Mouse (Mus musculus) neural tube, embryonic 14.5 days (tissue): ENCODE data around the gene Eefsec. TPM values are rescaled to one million over a fixed set of nuclear protein-coding genes. Genes with fewer than 3 reads are reported as not detected.

Source experiments
- ATAC-seq: fragments of 200-750 bp; cut with Nextera tagmentation; 2 replicates; pipeline ENCODE4 v1.8.0; 2017; ENCODE audit warnings: low read depth, mild to moderate bottlenecking, moderate TSS enrichment, moderate library complexity
- H3K27ac ChIP-seq: fragments of 300-500 bp; sonication (generic); 2 replicates; pipeline ENCODE4 v1.5.1; 2014; ENCODE audit warnings: low read depth, mild to moderate bottlenecking, control low read depth, low read length, moderate library complexity, mixed read lengths
- H3K27me3 ChIP-seq: fragments of 300-500 bp; sonication (generic); 2 replicates; pipeline ENCODE4 v1.6.1; 2014; ENCODE audit warnings: low read length; ENCODE audit not compliant: control insufficient read depth, insufficient read depth
- H3K36me3 ChIP-seq: fragments of 300-500 bp; sonication (generic); 2 replicates; pipeline ENCODE4 v1.6.1; 2014; ENCODE audit warnings: low read length, mixed read lengths; ENCODE audit not compliant: control insufficient read depth, insufficient read depth
- H3K4me1 ChIP-seq: fragments of 300-500 bp; sonication (generic); 2 replicates; pipeline ENCODE4 v1.6.1; 2014; ENCODE audit warnings: low read length; ENCODE audit not compliant: control insufficient read depth, insufficient read depth
- H3K4me2 ChIP-seq: fragments of 300-500 bp; sonication (generic); 2 replicates; pipeline ENCODE4 v1.6.1; 2014; ENCODE audit warnings: mild to moderate bottlenecking, low read depth, low read length, control low read depth
- H3K4me3 ChIP-seq: fragments of 300-500 bp; sonication (generic); 2 replicates; pipeline ENCODE4 v1.5.1; 2014; ENCODE audit warnings: low read depth, low read length, control low read depth, mixed read lengths
- H3K9ac ChIP-seq: fragments of 300-500 bp; sonication (generic); replicated peaks from 2 replicates; pipeline ENCODE4 v1.6.1; 2014; ENCODE audit warnings: low read depth, mild to moderate bottlenecking, control low read depth, low read length, mixed read lengths
- H3K9me3 ChIP-seq: fragments of 300-500 bp; sonication (generic); 2 replicates; pipeline ENCODE4 v1.6.1; 2016; ENCODE audit warnings: low read length; ENCODE audit not compliant: control insufficient read depth
- WGBS: fragments of 180-500 bp; shearing (Covaris S2); extraction: QIAGEN DNeasy Blood & Tissue Kit; methylation state at CpG from one replicate; pipeline ENCODE4 v1.1.7; 2014; 5-methylcytosine and 5-hydroxymethylcytosine counted together
- polyA plus RNA-seq: library from polyadenylated mRNA; unstranded; fragments of >200 nt; fragmentation: Nextera tagmentation; extraction: Ambion mirVana; gene quantifications from 2 replicates; pipeline ENCODE4 v1.2.1, GENCODE M21; 2014

Eefsec gene
- polyA plus RNA-seq, 1 experiment from 2014 or later, result 30.2 TPM

DNA sequence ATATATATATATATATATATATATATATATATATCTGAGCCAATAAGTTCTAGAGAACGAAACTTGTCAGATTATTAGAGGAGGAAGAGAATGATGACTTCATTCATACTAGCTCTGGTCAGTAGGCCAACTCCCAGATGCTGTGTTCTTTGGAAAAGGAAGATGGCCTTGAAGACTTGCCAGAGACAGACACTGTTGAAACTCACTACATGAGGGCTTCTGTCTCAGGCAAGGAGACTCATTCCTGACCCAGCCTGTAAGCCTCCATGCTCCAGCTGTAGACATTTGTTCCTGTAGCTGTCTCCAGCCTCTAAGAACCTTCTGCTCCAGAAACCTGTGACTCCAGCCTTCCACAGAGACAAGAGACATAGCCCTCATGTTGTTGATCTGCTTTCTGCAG lies 85.2 kb downstream of the Eefsec start:
- Histone ChIP-seq H3K36me3 (no peaks in the 10 kb centered on the region), H3K4me1 (no peaks in the 10 kb centered on the region), H3K4me2 (no peak overlapping the region), H3K4me3 (no peak overlapping the region), H3K9ac (no peak overlapping the region), H3K27me3 (no peaks in the 10 kb centered on the region), H3K9me3 (no peaks in the 10 kb centered on the region), H3K27ac (no peak overlapping the region)
- ATAC-seq, result no peak
- WGBS, result 93% methylated on average over 1 of the region's 1 CpGs

DNA sequence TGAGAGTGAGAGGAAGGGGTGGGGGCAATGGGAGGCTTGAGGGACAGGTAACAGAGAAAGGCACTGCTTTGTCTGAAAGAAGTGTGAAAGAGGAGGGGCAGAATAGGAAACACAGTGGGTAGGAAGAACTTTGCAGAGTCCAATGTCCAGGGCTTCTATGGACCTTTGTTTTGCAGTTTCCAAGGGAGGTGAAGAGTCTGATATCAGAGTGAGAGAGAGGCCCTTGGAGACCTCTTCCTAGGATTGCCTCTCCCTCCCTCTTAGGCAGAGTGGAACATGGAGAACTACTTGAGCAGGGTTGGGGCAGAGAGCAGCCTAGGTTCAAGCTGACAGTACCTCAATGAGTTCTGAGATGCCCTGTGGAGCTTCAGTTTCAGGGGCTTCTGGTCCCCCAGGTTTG lies 88.1 kb downstream of the Eefsec start:
- H3K36me3 ChIP-seq, result no peaks in the 10 kb centered on the region
- no peak overlapping the region for H3K4me2 ChIP-seq
- no peak overlapping the region for H3K27ac ChIP-seq
- no peak for ATAC-seq
- no peaks in the 10 kb centered on the region for H3K9me3 ChIP-seq
- no peak overlapping the region for H3K4me3 ChIP-seq
- no peaks in the 10 kb centered on the region for H3K4me1 ChIP-seq
- H3K9ac ChIP-seq, result no peak overlapping the region
- H3K27me3 ChIP-seq, result no peaks in the 10 kb centered on the region

GRCm38 (mm10) chr6:88355866-88356265 lies 90.5 kb downstream of the Eefsec start:
- Histone ChIP-seq H3K9me3 (no peaks in the 10 kb centered on the region), H3K27me3 (no peaks in the 10 kb centered on the region), H3K4me1 (no peaks in the 10 kb centered on the region), H3K4me2 (no peak overlapping the region), H3K27ac (no peak overlapping the region), H3K9ac (no peak overlapping the region), H3K4me3 (no peak overlapping the region), H3K36me3 (no peaks in the 10 kb centered on the region)
- ATAC-seq, result no peak
- WGBS, result 87% methylated on average over 3 of the region's 3 CpGs

- H3K9me3 ChIP-seq, result no peaks in the 10 kb centered on the region
Observed at GRCm38 (mm10) chr6:88352541-88352940, 93.8 kb downstream of the Eefsec start.

DNA sequence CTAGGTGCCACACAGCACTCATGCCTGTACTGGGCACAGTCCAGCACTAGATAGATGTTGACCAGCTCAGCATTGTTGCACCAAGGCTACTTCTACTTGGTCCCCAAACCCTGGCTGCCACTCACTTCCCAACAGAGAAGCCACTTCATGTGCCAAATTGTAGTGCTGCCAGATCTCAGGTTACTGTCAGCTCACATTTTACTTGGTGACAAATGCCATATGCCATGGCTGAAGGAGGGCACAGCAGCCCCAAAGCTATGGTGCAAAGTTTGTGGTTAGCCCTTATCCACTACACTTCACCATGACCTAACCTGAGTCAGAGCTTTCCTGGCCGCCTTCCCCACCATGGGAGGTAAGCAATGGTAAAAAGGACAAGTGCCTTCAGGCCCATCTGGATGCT lies 99.6 kb downstream of the Eefsec start:
- Histone ChIP-seq H3K4me2 (no peak overlapping the region), H3K27me3 (no peaks in the 10 kb centered on the region), H3K4me1 (peaks cover 23% of the 10 kb centered on the region; the same call in 1 of the 2 replicates), H3K9ac (no peak overlapping the region), H3K36me3 (no peaks in the 10 kb centered on the region), H3K27ac (no peak overlapping the region), H3K4me3 (no peak overlapping the region), H3K9me3 (no peaks in the 10 kb centered on the region)
- 95% methylated on average over 1 of the region's 1 CpGs for WGBS
- no peak for ATAC-seq

More at GRCm38 (mm10) chr6:88352541-88352940, 93.8 kb downstream of the Eefsec start:
- Histone ChIP-seq H3K4me3 (no peak overlapping the region), H3K27me3 (no peaks in the 10 kb centered on the region), H3K9ac (no peak overlapping the region), H3K27ac (no peak overlapping the region), H3K4me1 (no peaks in the 10 kb centered on the region), H3K4me2 (no peak overlapping the region), H3K36me3 (no peaks in the 10 kb centered on the region)
- WGBS, result 57% methylated on average over 4 of the region's 4 CpGs
- no peak for ATAC-seq

- Histone ChIP-seq H3K4me2 (no peak overlapping the region), H3K4me3 (no peak overlapping the region), H3K9ac (no peak overlapping the region), H3K9me3 (no peaks in the 10 kb centered on the region), H3K4me1 (peaks cover 23% of the 10 kb centered on the region; the same call in 1 of the 2 replicates), H3K36me3 (no peaks in the 10 kb centered on the region), H3K27ac (no peak overlapping the region), H3K27me3 (no peaks in the 10 kb centered on the region)
- 33% methylated on average over 2 of the region's 2 CpGs for WGBS
- no peak for ATAC-seq
Observed at GRCm38 (mm10) chr6:88345311-88345710, 101.0 kb downstream of the Eefsec start.

- H3K4me1 ChIP-seq, result peaks cover 23% of the 10 kb centered on the region; the same call in 1 of the 2 replicates
Observed at GRCm38 (mm10) chr6:88343485-88344450, 102.6 kb downstream of the Eefsec start.

DNA sequence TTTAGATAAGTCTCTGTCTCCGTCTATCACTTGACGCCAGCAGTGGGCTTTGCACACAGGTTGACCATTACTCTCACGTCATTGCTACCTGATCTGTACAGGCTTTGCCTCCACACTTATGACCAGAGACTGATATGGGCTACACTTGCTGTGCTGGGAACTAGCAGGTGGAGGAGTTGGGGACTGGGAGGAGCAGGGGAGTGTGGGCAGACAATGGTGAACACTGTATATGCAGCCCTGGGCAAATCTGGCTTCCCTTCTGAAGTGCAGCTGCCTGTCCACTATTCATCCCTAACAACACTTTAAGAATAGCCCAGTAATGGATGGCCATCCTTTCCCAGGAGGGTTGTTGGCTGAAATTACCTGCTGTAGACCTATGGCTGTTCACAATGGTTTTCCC lies 103.4 kb downstream of the Eefsec start:
- 0 out of 2 replicates have a peak overlapping the region, but pooled peaks have one; percentile 45 for H3K27ac ChIP-seq
- H3K4me1 ChIP-seq, result peaks cover 23% of the 10 kb centered on the region; the same call in 1 of the 2 replicates
- no peak overlapping the region for H3K4me3 ChIP-seq
- ATAC-seq, result peak; percentile 52; the same call in 1 of the 2 replicates
- no peaks in the 10 kb centered on the region for H3K9me3 ChIP-seq
- no peak overlapping the region for H3K4me2 ChIP-seq
- H3K27me3 ChIP-seq, result no peaks in the 10 kb centered on the region
- 78% methylated on average over 3 of the region's 3 CpGs for WGBS
- no peak overlapping the region for H3K9ac ChIP-seq
- no peaks in the 10 kb centered on the region for H3K36me3 ChIP-seq

More at GRCm38 (mm10) chr6:88343485-88344450, 102.6 kb downstream of the Eefsec start:
- H3K9ac ChIP-seq, result no peak overlapping the region
- no peak overlapping the region for H3K4me3 ChIP-seq
- 0 out of 2 replicates have a peak overlapping the region, but pooled peaks have one; percentile 45 for H3K27ac ChIP-seq
- H3K9me3 ChIP-seq, result no peaks in the 10 kb centered on the region
- 27% methylated on average over 7 of the region's 7 CpGs for WGBS
- H3K4me2 ChIP-seq, result no peak overlapping the region
- peak; percentile 94 for ATAC-seq
- no peaks in the 10 kb centered on the region for H3K36me3 ChIP-seq
- no peaks in the 10 kb centered on the region for H3K27me3 ChIP-seq

DNA sequence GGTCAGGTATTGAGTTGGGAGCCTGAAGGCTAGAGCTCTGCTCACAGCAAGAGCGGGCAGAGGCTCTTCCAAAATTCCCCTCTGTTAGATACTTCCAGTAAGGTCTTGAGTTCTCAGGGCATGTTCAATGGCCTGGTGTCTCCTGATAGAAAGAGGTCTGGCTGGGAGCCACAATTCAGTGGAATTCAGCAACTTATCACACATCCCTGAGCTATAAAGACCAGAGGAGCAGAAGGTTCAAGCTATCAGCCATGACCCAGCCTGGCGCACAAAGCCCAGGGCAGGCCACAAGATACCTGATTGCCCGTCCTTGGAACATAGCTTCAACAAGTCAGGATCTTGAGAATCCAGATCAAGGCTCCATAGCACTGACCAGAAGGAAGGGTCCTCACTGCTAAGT lies 105.2 kb downstream of the Eefsec start:
- Histone ChIP-seq H3K27ac (no peak overlapping the region), H3K9ac (no peak overlapping the region), H3K4me3 (no peak overlapping the region), H3K4me2 (no peak overlapping the region), H3K27me3 (no peaks in the 10 kb centered on the region), H3K36me3 (no peaks in the 10 kb centered on the region), H3K9me3 (no peaks in the 10 kb centered on the region), H3K4me1 (peaks cover 23% of the 10 kb centered on the region; the same call in 1 of the 2 replicates)
- WGBS, result 94% methylated on average over 3 of the region's 3 CpGs
- no peak for ATAC-seq
